Mouse (Mus musculus): ENCODE measurements around the gene Pak1.
"Not testable (repeated sequence)": the region's sequence is repeated elsewhere in the genome, so short reads cannot be mapped to it uniquely, and the experiment has no call there.

The Pak1 gene

DNA sequence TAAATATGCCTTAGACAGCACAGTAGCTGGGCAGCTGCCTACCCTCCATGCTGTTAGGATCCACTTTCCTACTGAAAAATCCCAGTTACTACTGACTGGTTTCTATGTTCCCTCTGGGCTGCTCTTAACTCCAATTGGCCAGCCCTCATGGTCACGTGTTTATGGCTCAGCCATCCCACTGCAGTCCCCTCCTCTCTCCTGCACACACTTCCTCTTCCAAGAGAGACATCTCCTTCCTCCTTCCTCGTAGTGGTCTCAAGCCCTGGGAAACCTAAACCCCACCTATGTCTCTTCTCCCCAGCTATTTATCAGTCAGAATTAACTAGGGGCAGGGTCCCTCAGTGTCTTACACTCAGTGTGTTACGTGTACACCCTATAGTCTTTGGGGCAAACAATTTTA lies 61.2 kb downstream of the Pak1 start:
- not testable (repeated sequence) for DNase-seq (ENCODE audit: low read depth, low spot score)

DNA sequence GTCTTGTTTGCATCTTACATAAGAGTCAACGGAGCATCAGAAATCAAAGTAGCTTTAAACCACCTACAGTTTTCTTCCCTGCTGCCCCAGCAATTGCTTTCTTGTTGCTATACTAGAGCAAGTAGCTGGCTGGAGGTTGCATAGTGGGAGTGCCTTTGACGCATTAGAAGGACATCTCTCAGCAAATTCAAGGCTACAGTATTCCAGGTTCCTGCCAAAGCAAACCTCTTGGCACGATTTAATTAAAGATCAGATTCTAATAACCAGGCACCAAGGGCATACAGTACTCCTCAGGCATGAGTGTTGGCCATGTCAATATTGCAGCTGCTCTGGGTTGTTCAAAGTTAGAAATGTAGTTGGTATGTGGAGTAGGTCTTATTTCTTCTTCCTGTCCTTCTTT lies 62.0 kb downstream of the Pak1 start:
- no peak for DNase-seq (ENCODE audit: low read depth, low spot score)

DNA sequence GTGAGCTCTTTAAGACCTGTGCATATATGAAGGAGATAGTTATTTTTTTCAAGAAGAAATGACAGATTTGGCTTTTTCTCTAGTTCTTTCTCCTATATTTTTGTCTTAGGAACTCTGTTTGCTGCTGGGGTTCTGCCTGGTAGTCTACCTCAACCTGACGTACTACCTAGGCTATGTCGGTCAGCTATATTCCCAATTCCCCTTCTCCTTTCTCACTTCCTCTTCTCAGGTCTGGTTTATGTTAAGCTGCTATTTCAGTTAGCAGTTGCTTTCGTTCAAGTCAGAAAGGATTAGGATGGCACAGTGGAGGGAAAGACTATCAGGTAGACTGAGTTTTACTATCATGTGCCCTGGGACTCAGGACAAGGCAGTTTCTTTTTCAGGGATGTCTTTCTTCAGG lies 75.2 kb downstream of the Pak1 start:
- DNase-seq (ENCODE audit: low read depth, low spot score) = no peak

DNA sequence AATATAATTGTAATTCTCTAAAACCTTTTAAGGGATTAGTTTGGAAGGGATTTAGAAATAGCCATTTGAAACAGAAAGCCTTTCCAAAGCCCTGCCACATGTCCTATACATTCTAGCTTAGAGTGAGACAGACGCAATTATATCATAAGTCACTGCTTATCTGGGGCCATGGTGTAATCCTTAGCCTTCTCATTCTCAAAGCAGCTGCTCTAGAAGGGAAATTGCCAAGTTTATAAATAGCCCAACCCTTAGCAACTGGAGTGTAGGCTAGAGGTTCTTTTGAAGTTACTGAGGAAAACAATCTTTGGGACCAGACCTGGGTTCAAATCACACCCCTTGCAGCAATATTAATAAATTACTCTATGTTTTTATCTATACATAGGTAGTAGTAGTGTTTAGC lies 76.2 kb downstream of the Pak1 start:
- DNase-seq (ENCODE audit: low read depth, low spot score) = no peak

DNA sequence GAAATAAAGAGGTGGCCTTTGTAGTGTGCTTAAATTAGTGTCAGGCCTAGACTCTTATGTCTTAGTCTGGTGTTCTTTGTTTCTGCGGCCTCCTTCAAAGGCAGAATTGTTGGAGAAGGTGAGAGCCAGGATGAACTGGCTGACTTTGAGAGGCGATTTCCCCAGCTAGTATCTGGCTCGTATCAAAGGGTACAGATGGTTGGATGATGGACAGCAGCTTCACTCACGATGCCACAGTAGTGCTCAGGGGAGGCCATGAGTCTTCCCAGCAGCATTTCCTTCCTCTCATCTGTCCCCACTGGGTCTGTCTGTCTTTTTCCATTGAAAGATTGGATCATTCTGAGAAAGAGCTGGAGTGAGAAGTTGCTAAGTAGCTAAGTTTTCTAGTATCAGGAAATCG lies 79.5 kb downstream of the Pak1 start:
- DNase-seq (ENCODE audit: low read depth, low spot score) = no peak

DNA sequence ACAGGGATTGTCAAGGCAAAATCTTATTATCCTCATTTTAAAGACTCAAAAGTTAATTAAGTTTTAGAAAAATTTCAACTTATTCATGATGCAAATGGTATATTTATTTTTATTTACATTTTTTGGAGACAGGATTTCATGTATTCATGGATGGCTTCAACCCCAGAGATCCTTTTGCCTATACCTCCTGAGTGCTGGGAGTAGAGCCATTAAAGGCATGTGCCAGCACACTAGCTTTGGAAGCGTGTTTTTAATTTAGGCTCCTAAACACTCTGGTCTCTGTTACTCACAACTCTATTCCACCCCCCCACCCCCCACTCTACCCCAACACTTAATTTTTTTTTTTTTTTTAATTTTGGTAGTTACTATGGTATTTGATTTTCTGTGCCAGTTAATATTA lies 80.4 kb downstream of the Pak1 start:
- DNase-seq (ENCODE audit: low read depth, low spot score) = no peak

DNA sequence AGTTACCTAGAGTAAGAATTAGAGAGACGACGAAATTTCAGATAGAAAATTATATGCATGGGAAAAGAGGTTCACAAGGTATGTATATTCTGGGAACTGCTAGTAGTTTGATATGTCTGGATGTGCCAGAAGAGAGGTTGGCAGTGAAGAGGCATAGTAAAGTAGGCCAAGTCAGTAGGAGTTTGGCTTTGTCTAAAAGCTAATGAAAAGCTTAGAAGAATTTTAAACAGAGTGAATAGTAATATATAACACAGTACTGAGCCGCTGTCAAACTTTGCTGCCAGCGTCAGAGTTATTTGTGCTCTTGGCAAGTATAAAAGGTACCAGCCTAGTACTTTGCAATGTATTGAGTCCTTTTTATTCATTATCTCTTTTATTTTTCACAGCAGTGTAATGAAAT lies 84.1 kb downstream of the Pak1 start:
- DNase-seq (ENCODE audit: low read depth, low spot score) = no peak

DNA sequence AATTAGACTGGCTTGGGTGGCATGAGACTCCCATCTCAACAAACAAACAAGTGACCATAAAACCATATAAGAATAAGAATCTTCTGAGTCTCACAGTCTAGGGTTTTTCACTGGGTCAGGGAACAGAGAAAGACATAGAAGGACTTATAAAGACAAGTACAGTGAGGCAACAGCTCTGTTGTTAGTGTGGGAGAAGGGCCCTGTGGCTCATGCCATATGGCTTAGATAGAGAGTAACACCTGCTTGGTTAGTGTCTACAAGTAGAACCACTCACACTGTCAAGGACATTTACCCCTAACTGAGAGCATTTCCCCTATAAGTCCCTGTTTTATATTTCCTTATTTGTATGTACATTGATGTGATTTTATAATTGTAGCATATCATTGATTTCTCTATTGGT lies 85.0 kb downstream of the Pak1 start:
- no peak for DNase-seq (ENCODE audit: low read depth, low spot score)

DNA sequence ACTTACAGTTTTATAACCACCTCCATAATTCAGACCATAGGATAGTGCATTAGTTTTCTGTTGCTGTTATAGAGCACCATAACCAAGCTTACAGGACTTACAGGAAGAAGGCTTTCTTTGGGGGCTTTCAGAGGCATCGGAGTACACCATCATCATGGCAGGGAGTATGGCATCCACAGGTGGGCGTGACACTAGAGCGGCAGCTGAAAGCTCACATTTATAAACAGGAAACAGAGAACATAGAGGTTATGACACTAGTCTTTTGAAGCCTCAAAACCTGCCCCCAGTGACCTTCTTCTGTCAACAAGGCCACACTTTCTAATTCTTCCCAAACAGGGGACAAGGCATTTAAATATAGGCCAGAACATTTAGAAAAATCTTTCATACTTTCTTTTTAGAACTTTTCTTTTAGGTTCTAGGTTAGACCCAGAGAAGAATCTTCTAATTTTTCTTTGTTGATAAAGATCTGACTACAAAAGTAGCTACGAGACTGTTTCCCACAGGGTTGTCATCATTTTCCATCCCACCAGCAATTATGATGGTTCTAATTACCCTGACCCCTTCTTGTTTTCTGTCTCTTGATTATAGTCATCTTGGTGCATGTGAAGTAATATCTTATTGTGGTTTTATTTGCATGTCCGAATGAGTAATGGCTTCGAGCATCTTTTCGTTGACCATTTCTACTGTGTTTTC lies 89.7 kb downstream of the Pak1 start:
- no peak for DNase-seq (ENCODE audit: low read depth, low spot score)

DNA sequence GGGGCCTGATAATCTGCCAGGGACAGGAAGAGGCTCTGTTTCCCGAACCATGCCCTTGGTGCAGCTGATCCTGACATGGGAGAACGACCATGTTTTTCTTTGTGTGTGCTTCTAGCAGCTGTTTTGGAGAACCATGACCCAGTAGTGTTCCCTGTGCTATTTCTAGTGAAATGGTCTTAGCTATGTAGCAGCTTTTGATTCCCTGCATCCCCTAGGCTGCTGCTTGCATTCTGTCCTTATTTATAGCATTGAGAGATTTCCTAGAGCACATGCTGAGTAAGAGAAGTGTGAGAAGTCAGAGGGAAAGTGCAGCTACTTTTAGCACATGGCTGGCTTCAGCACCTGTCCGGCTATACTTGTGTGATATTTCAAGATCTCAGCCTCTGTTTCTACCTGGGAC lies 123.3 kb downstream of the Pak1 start:
- DNase-seq (ENCODE audit: low read depth, low spot score) = no peak

DNA sequence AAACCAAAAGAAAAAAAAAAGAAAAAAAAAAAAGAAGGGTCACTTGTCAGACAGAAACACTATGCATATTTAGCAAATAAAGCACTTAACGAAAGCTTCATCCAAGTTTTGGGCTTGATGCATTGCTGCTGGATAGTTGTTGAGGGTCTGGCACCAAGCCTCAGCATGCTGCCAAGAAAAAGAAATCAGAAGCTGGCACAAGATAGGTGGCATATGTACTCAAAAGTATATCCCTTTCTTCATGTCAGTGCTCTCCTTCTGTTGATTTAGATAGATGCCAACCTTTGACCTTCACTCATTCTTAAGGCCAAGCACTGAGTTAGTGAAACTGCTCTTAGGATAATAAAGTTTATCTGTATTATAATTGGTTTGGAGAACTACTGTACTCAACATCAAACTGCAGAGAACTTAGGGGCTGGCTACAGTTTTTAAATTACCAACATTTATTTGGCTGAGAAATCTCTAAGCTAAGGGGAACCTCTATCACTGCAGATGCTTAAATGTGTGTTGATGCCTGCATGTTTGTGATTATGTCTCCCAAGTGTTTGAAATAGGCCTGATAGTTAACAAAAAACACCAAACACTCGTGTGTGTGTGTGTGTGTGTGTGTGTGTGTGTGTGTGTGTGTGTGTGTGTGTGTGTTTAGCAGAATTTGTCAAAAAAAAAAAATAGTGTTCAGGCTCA lies 126.6 kb downstream of the Pak1 start:
- DNase-seq (ENCODE audit: low read depth, low spot score) = no peak

DNA sequence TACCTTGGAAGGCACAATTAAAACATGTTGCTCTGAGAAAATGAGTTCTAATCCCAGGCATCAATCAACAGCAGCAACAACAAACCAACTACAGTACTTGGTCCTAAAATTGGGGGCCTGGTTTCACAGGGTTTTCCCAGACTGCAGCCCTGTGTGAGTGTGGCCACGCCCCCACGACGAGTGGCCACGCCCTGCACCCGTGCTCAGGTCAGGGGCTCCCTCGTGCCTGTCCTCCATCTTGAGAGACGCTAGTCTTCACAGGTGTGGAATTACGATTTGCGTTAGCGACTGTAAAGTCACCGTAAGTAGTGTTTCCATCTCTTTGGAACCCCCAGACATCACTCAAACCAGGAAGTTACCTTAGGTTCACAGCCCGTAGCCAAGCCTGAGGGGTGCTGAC lies 131.4 kb downstream of the Pak1 start, which contains the start of gene Gdpd4:
Gdpd4 (plus strand) TSS at position 214 of the 400 bp plus-strand sequence.
- no peak for DNase-seq (ENCODE audit: low read depth, low spot score)

DNA sequence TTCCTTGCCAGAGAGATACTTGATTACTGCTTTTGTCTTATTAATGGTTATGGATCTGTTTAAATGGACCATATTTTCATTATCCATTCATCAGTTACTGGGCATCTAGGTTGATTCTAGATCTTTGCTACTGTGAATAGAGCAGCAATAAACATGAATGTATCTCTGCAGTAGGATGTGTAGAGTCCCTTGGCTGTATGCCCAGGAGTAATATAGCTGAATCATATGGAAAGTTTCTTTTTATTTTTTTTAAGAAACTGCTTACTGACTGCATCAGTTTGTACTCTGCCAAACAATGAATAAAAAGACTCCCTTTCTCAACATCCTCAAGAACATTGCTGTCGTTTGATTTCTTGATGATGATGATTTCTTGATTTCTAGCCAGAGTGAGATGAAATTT lies 137.5 kb downstream of the Pak1 start:
- DNase-seq (ENCODE audit: low read depth, low spot score) = no peak

DNA sequence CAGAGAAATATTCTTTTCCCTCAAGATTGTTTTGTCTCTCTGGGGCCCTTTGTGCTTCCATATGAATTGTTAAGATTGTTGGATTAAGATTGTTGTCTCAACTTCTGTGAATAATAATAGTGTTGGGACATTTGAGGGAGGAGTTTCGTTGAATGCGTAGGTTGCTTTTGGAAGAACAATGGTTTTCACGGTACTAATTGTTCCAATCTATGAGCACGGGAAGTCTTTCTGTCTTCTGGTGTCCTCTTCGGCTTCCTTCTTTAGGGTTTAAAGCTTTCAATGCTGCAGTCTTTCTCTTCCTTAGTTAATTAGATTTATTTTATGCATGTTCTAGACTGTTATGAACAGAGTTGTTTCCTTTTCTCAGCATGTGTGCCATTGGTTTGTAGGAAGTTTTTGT lies 138.6 kb downstream of the Pak1 start:
- DNase-seq (ENCODE audit: low read depth, low spot score) = no peak

DNA sequence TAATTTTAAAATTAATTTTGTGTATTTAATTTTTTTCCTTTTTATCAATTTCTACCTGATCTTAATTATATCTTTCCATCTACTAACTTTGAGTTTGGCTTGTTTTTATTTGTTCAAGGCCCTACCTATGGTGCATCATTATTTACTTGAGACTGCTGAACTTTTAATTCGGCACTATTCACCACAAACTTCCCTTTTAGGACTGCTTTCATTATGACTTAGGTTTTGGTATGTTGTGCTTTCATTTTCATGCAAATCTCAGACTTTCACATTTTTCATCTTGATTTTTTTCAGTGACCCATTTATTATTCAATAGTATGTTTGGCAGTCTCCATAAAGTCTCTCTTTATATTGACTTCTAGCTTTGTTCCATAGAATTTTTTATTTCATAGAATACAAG lies 156.1 kb downstream of the Pak1 start:
- DNase-seq (ENCODE audit: low read depth, low spot score) = no peak
